ENCODE assay signal across 8 mouse cellular contexts in genomic region chr11:101790811-101791526, GRCm38 (mm10). TPM values are rescaled to one million over a fixed set of nuclear protein-coding genes. Genes with fewer than 3 reads are reported as not detected.
DNase-seq lines count a peak whose midpoint lies in the region; ATAC-seq and TF ChIP-seq lines count a peak whose summit lies in the region.

No protein-coding gene starts in this region.

- no peak for TF ChIP-seq EP300 in stomach, postnatal 0 days (optimal IDR thresholded peaks at IDR 0.05)

- no peaks in the 10 kb centered on the region for H3K9me3 ChIP-seq in embryonic facial prominence, embryonic 10.5 days
- H3K9me3 ChIP-seq in hindbrain, postnatal 0 days (ENCODE audit: low read length): no peaks in the 10 kb centered on the region
- no peaks in the 10 kb centered on the region for H3K9me3 ChIP-seq in stomach, postnatal 0 days (ENCODE audit: control insufficient read depth, low read length)

- WGBS in embryonic facial prominence, embryonic 10.5 days: 45% methylated on average over 19 of the region's 19 CpGs
- WGBS in hindbrain, postnatal 0 days: 26% methylated on average over 19 of the region's 19 CpGs
- 17% methylated on average over 19 of the region's 19 CpGs for WGBS in stomach, postnatal 0 days

- ATAC-seq in hindbrain, postnatal 0 days: peak; percentile 75
- peak; percentile 39; the same call in 1 of the 2 replicates for ATAC-seq in stomach, postnatal 0 days (ENCODE audit: low FRiP score, low TSS enrichment)

- no peaks in the 10 kb centered on the region for H3K36me3 ChIP-seq in embryonic facial prominence, embryonic 10.5 days (replicated peaks)
- no peaks in the 10 kb centered on the region for H3K36me3 ChIP-seq in hindbrain, postnatal 0 days (ENCODE audit: insufficient read depth, low read length)
- no peaks in the 10 kb centered on the region for H3K36me3 ChIP-seq in stomach, postnatal 0 days (ENCODE audit: control insufficient read depth, insufficient read depth, low read length)

- H3K27me3 ChIP-seq in embryonic facial prominence, embryonic 10.5 days (replicated peaks; ENCODE audit: low read depth, poor library complexity, severe bottlenecking): peaks cover 35% of the 10 kb centered on the region
- H3K27me3 ChIP-seq in hindbrain, postnatal 0 days (ENCODE audit: insufficient read depth, low read length): peaks cover 14% of the 10 kb centered on the region; the same call in 1 of the 2 replicates
- peaks cover 5% of the 10 kb centered on the region; the same call in 1 of the 2 replicates for H3K27me3 ChIP-seq in stomach, postnatal 0 days (ENCODE audit: control insufficient read depth, insufficient read depth, low read length)

- no peak overlapping the region; the same call in 1 of the 2 replicates for H3K27ac ChIP-seq in embryonic facial prominence, embryonic 10.5 days (replicated peaks)
- H3K27ac ChIP-seq in hindbrain, postnatal 0 days: peak overlapping the region; percentile 69
- H3K27ac ChIP-seq in stomach, postnatal 0 days (replicated peaks): 0 out of 2 replicates have a peak overlapping the region, but pooled peaks have one; percentile 24

- H3K9ac ChIP-seq in hindbrain, postnatal 0 days (replicated peaks; ENCODE audit: low read length): no peak overlapping the region
- peak overlapping the region; percentile 35; the same call in 1 of the 2 replicates for H3K9ac ChIP-seq in stomach, postnatal 0 days (ENCODE audit: low read length)

- no peak for TF ChIP-seq CTCF in hindbrain, postnatal 0 days (IDR thresholded peaks at IDR 0.05; ENCODE audit: low read depth)
- no peak for TF ChIP-seq CTCF in stomach, postnatal 0 days (IDR thresholded peaks at IDR 0.05; ENCODE audit: low read depth)

- 0 out of 2 replicates have a peak overlapping the region, but pooled peaks have one; percentile 18 for H3K4me3 ChIP-seq in embryonic facial prominence, embryonic 10.5 days
- no peak overlapping the region for H3K4me3 ChIP-seq in hindbrain, postnatal 0 days (ENCODE audit: low read length)
- H3K4me3 ChIP-seq in stomach, postnatal 0 days (ENCODE audit: low read depth, low read length): 0 out of 2 replicates have a peak overlapping the region, but pooled peaks have one; percentile 4

- H3K4me2 ChIP-seq in hindbrain, postnatal 0 days (ENCODE audit: low read depth, low read length): peak overlapping the region; percentile 14
- H3K4me2 ChIP-seq in stomach, postnatal 0 days (replicated peaks; ENCODE audit: low read depth): peak overlapping the region; percentile 42

- DNase-seq in heart, adult 18-20 months: peak; percentile 44 to 45
- DNase-seq in heart, adult 11 months: no peak
- no peak for DNase-seq in embryonic facial prominence, embryonic 10.5 days (ENCODE audit: low spot score)
- DNase-seq in hindbrain, postnatal 0 days (ENCODE audit: low spot score): peak; percentile 77
- peak; percentile 36 to 41 for DNase-seq in lung, adult 18-20 months
- peak; percentile 40 for DNase-seq in stomach, postnatal 0 days (ENCODE audit: low spot score)
- no peak for DNase-seq in thymus, postnatal 10 days (ENCODE audit: low spot score in 2 of 2)
- no peak for DNase-seq in right cerebral cortex, postnatal 14 days

- H3K4me1 ChIP-seq in embryonic facial prominence, embryonic 10.5 days: peaks cover 25% of the 10 kb centered on the region
- peaks cover 9% of the 10 kb centered on the region; the same call in 1 of the 2 replicates for H3K4me1 ChIP-seq in hindbrain, postnatal 0 days (ENCODE audit: insufficient read depth, low read length)
- H3K4me1 ChIP-seq in stomach, postnatal 0 days (replicated peaks; ENCODE audit: control insufficient read depth, insufficient read depth): peaks cover 3% of the 10 kb centered on the region; the same call in 1 of the 2 replicates

RNA-seq across cellular contexts. Expression of gene Etv4, which starts 5.8 kb away (rescaled TPM):
- under 1 TPM; 0.21 to 0.32 TPM for total RNA-seq in heart, adult 18-20 months (2021)
- polyA plus RNA-seq in embryonic facial prominence, embryonic 10.5 days (2016; fragmentation: Nextera tagmentation; extraction: Ambion mirVana): 15.9 and 18.9 TPM in 2 replicates
- total RNA-seq in hindbrain, postnatal 0 days (2014; rRNA removed): 47.7 and 56.9 TPM in 2 replicates
- 22.5 and 30.2 TPM in 2 replicates for polyA plus RNA-seq in hindbrain, postnatal 0 days (2015; fragmentation: Nextera tagmentation; extraction: Ambion mirVana)
- polyA plus RNA-seq in stomach, postnatal 0 days (2015; fragmentation: Nextera tagmentation; extraction: Ambion mirVana): 1.8 and 2.0 TPM in 2 replicates

RNA-seq across cellular contexts. Expression of gene Dhx8, which starts 58.2 kb away (rescaled TPM):
- total RNA-seq in heart, adult 18-20 months (2021): 10 to 100 TPM; 16.4 to 17.2 TPM
- 50.5 and 52.3 TPM in 2 replicates for polyA plus RNA-seq in embryonic facial prominence, embryonic 10.5 days (2016; fragmentation: Nextera tagmentation; extraction: Ambion mirVana)
- 19.0 and 24.1 TPM in 2 replicates for total RNA-seq in hindbrain, postnatal 0 days (2014; rRNA removed)
- 25.6 and 30.6 TPM in 2 replicates for polyA plus RNA-seq in hindbrain, postnatal 0 days (2015; fragmentation: Nextera tagmentation; extraction: Ambion mirVana)
- polyA plus RNA-seq in stomach, postnatal 0 days (2015; fragmentation: Nextera tagmentation; extraction: Ambion mirVana): 12.6 and 12.8 TPM in 2 replicates

Comparison
In these comparisons a context has a peak if more than half of its experiments do, and no peak if none do; other contexts are left out.
1. DNase-seq: peak in heart, adult 18-20 months (2 of 2), hindbrain, postnatal 0 days (single experiment), lung, adult 18-20 months (2 of 2) and stomach, postnatal 0 days (single experiment); none in heart, adult 11 months (single experiment), embryonic facial prominence, embryonic 10.5 days (single experiment), thymus, postnatal 10 days (0 of 2) and right cerebral cortex, postnatal 14 days (single experiment).